In the genomic region with DNA sequence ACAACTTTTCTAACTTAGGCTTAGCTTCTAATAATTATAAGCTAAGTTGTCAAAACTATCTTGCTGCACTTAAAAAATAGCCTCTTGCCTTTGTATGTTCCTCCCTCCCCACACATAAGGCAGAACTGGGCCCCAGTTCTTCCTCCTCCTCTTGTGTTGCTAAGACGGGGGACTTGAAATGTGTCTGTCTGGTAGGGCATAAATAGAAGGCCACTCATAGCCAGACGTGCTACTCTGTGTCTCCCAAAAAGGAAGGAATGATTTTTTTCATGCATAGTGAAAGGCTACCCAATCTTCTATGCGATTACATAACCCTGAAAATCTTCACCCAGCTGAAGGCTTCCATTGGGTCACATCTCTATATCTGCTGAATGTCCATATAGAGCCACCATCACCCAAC, we compare ENCODE assay signal across 17 mouse cellular contexts.
"Had no signal": no experiment of that assay in that cellular context is flagged by ENCODE, and none has a peak within 500 bp of the region (broad histone marks: within the 10 kb centered on the region; RNA-seq: fewer than 3 reads in every experiment).

No protein-coding gene starts in this region.

- ATAC-seq: liver, embryonic 12.5 days; liver, postnatal 0 days; lung, postnatal 0 days; midbrain, embryonic 13.5 days; midbrain, embryonic 15.5 days; midbrain, embryonic 16.5 days had no signal

- DNase-seq: left cerebral cortex, postnatal 4 days; liver; liver, embryonic 13.5 days; liver, postnatal 0 days; lung, adult 18-20 months; lung, adult 2 months; lung, embryonic 14.5 days; lung, postnatal 10 days; lung, postnatal 14 days; lung, postnatal 36 days; lung, postnatal 4 days; midbrain, embryonic 14.5 days had no signal
